Mouse (Mus musculus): ENCODE measurements around the gene Raf1.

DNA sequence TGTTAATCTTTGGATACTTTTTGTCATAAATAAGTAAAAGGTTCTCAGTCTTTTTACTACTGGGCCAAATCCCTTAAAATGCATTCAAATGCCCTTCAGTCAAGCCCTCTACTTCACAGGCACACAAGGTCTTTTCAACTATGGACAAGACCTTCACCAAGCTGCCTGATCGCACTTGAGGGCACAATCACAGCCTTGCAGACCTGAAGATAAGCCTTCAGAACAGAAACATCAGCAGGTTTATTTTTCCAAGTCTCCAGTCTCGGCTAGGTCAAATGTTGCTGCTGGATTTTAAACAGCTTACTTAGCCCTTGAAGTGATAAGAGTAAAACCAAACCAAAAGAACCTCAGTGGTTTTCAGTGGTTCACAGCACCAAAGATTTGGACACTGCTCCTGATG lies 2.1 kb downstream of the Raf1 start:
- TF ChIP-seq POLR2A (IDR thresholded peaks at IDR 0.05; ENCODE audit: borderline replicate concordance, low read depth, low read length): no peak
- no peak for TF ChIP-seq CTCF (IDR thresholded peaks at IDR 0.05; ENCODE audit: low read depth, low read length)
